Mouse (Mus musculus) thymus, postnatal 0 days (tissue): ENCODE results near the gene A730049H05Rik. TPM values are rescaled to one million over a fixed set of nuclear protein-coding genes. Genes with fewer than 3 reads are reported as not detected.

Experiments
- DNase-seq: peaks from one replicate; pipeline ENCODE4 v3.0.0-alpha.2; 2015; ENCODE audit warnings: low spot score
- polyA plus RNA-seq: library from polyadenylated mRNA; unstranded; fragments of >200 nt; fragmentation: Nextera tagmentation; extraction: Ambion mirVana; gene quantifications from 2 replicates; pipeline ENCODE4 v1.2.1, GENCODE M21; 2015

The A730049H05Rik gene
- polyA plus RNA-seq, 1 experiment from 2014 or later, result 0.23 TPM

GRCm38 (mm10) chr6:92827360-92827759, 11.1 kb downstream of the A730049H05Rik start:
- no peak for DNase-seq

- DNase-seq, result no peak
These were observed 12.9 kb downstream of the A730049H05Rik start for GRCm38 (mm10) chr6:92829148-92829547.

DNA sequence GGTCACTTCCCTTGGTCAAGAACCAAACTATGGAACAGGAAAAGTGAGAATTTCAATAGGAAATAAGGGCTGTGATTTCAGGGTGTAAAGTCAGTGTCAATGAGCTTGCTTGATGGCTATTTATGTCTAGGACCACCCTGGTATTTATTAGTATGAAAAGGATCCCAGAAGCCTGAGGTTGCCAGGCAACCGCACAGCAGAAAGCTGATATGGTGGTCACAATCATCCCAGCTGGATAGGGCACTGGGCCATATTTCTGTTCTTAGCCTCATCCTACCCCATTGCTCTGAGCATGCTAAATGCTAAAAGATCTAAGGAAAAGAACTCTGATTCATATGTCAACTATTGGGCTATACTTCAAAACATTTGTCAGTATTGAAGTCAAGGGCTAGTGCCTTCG, 14.8 kb downstream of the A730049H05Rik start:
- DNase-seq, result no peak

GRCm38 (mm10) chr6:92842000-92842399, 25.7 kb downstream of the A730049H05Rik start:
- DNase-seq, result no peak

DNA sequence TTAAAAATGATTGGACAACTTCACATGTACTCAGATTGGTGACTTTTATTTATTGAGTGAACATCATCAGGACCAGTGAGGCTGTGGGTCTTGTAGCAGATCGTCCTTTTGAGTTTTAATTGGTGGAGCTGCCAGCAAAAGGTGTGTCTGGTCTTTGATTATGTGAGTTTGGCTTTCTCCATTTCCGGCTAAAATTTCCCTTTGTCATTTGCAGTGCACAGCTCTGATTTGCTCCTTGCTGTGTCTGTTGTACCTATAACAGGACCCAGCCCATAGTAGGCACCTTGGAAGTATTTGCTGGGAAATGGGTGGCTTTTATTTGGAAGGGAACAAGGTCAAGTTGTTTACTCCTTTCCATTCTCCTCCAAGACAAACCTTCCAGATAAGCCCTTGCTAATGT, 27.2 kb downstream of the A730049H05Rik start:
- no peak for DNase-seq

DNA sequence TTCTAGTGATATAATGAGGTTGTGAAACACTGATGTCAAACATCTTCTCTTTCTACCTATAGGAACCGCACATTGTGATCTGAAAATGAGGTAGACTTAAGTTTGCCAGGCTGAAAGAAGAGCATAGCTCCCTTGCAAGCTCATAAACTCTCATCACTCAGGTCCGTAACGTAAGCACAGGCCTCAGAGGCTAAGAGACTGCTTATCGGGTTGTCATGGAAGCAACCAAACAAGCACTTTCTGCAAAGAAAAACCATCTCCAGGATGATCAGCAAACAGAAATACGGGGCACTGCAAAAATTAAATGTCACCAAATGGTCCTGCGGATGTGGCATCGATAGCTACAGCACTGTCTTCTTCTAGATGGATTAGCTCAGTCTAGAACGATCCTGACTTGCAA, 29.6 kb downstream of the A730049H05Rik start:
- no peak for DNase-seq

- DNase-seq, result no peak
These were observed 30.3 kb downstream of the A730049H05Rik start for GRCm38 (mm10) chr6:92846614-92847013.

DNA sequence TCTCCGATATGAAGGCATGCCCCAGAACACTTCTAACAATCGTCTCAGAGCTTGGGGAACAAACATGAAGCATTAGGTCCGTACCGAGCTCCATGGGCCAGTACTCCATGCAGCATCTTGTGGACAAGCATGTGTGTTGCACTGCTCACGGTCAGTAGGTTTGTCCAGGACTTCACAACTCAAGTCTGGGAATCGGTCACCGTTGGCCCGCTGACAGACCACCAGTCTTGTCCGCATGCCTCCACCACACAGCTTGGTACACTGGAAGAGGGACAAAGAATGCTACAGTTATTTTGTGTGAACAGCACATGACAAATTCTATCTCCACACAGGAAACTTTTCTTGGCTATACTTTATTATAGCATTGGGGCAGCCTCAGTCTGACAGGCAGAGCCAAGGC, 32.9 kb downstream of the A730049H05Rik start:
- DNase-seq, result no peak

GRCm38 (mm10) chr6:92850250-92850649, 34.0 kb downstream of the A730049H05Rik start:
- DNase-seq, result no peak

DNA sequence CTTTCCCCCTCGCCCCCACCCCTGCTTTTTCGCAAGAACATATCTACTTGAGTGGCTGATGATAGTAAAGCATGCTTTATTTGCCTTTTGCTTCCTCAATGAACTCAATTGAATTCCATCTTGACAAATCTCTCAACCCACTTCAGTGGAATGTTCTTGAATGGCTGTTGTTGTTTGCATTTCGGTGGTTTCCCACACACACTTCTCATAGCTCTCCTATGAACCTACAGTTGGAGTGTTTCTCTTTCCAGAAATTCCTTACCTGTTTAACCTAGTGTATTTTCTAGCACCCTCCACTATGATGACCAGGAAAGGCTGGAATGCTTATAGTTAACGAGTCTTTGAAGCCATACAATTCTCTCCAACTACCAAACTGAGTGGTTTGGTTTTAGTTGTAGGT, 38.6 kb downstream of the A730049H05Rik start:
- DNase-seq, result no peak

DNA sequence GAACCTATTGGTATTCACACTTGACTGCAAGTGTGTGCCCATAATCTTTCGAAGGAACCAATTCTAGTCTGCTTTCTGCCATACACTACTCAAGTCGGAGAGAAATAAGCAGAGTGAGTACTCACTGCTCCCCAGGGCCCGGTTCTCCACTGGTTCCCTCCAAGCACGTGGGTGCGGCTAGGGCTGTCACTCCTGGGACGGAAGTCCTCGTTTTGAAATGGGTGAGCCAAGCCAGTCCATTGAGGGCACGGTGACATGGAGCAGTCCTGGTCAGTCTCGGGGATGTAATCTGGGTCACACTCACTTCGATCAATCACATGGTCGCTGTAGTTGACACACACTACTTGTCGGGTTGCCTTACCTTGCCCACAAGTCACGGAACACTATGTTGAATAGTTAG, 41.5 kb downstream of the A730049H05Rik start:
- no peak for DNase-seq

- DNase-seq, result no peak
These were observed 42.6 kb downstream of the A730049H05Rik start for GRCm38 (mm10) chr6:92858721-92859510.

DNA sequence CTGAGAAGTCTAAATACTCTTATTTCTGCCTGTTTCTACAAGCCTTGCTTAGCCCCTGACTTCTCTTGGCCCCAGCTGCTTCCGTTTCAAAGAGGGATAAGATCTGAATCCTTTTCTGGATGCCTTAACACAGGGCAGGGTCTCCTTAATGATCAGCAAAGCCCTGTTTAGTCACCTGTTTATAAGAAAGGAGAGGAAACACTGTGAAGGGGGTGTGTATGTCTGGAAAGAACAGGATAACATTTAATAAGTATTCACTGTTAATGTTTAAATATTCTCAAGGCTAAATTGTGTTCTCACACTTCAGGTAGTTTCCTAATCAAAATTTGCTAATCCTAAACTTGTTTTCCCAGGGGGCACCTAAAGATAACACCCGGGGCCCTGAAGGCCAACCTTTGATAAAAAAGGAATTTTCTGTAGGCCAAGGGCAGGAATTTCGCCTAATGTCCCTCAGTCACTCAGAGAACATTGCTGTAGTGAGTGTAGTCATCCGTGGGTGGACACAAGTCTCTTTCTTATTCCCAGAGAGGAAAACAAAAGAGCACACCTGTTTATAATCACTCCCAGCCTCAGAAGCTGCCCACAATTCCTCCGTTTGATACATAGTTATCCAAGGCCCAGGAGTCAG, 44.1 kb downstream of the A730049H05Rik start:
- no peak for DNase-seq

GRCm38 (mm10) chr6:92862599-92862998, 46.3 kb downstream of the A730049H05Rik start:
- DNase-seq, result no peak

GRCm38 (mm10) chr6:92869089-92869581, 52.9 kb downstream of the A730049H05Rik start, which contains the start of gene Gm15737:
Gm15737 (plus strand) TSS chr6:92869357.
- DNase-seq, result no peak

- DNase-seq, result no peak
These were observed 53.4 kb downstream of the A730049H05Rik start for GRCm38 (mm10) chr6:92869582-92870219.

- no peak for DNase-seq
These were observed 55.5 kb downstream of the A730049H05Rik start for GRCm38 (mm10) chr6:92871813-92872212.

- no peak for DNase-seq
These were observed 56.5 kb downstream of the A730049H05Rik start for GRCm38 (mm10) chr6:92872766-92873165.

DNA sequence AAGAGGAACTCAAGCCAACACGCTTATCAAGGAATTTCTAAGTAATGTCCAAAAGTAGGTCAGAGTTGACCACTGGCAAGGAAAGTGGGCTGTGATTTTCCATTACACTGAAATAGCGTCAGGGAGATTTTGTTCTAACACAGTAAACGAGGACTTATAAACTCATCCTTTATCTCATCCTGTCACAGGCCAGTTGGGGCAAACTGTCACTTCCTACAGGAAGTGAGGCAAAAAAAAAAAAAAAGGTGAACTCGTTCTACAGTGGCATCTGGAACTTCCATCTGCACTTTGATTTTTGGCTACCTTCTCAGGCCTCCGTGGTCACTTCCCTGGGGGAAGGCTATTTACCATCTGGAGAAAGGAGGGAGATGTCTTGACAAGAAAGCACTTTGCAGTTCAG, 58.6 kb downstream of the A730049H05Rik start:
- DNase-seq, result no peak

GRCm38 (mm10) chr6:92875340-92875739, 59.1 kb downstream of the A730049H05Rik start:
- no peak for DNase-seq

- no peak for DNase-seq
These were observed 59.8 kb downstream of the A730049H05Rik start for GRCm38 (mm10) chr6:92876121-92876520.

DNA sequence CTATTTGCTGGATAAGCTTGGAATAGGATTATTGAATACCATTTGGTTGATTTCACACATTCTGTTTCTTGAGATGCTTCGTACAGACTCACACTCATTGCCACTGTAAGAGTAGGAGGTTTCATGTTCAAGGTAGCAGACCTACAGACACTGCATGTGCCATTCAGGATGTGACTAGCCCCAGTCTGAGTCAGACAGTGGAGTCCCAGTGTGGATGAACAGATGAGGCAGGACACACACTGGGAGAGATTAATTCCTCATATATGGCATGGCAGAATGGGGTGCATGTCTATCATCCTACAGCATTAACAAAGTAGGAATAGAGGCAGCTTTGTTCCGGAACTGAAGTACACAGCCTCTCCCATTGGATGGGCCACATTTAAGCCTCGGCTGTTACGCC, 61.0 kb downstream of the A730049H05Rik start:
- no peak for DNase-seq
